ENCODE assay signal across 7 mouse cellular contexts in the genomic region with DNA sequence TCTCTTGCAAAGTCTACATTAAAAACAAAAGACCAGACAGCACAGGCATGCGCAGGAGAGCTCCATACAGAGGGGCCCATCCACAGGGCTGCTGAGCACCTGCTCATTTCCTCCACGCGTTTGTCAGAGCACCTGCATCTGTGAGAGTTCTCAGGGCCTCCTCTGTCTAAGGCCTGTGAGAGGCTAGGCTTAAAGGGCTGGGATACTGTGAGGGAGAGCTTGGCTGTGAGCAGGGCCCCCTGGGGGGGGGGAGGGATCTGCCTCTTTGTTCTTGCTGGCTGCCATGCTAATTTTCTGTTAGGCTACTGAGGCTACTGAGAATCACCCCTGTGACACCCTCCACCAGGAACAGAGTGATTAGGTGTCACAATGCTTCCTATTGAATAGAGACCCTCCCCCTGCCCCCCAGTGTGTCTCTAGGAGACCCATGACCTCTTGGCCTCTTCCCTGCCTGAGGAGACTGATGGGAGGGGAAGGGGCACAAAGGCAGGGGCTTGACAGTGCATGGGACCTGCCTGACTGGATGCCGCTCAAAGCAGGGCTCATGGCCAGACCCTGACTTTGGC. TPM values are rescaled to one million over a fixed set of nuclear protein-coding genes. Genes with fewer than 3 reads are reported as not detected.
A peak's percentile ranks its signal among the peaks of the same experiment; 100 is the strongest.
DNase-seq lines count a peak whose midpoint lies in the region; ATAC-seq and TF ChIP-seq lines count a peak whose summit lies in the region.

No protein-coding gene starts in this region.

- no peaks in the 10 kb centered on the region for H3K9me3 ChIP-seq in megakaryocyte, embryonic 14.5 days
- no peaks in the 10 kb centered on the region for H3K9me3 ChIP-seq in forebrain, postnatal 0 days (ENCODE audit: low read length)
- H3K9me3 ChIP-seq in midbrain, embryonic 16.5 days (replicated peaks; ENCODE audit: control insufficient read depth, low read length, poor library complexity, severe bottlenecking): no peaks in the 10 kb centered on the region

- WGBS in forebrain, postnatal 0 days: 14% methylated on average over 4 of the region's 4 CpGs
- WGBS in midbrain, embryonic 16.5 days: 6% methylated on average over 4 of the region's 4 CpGs

- peaks cover 41% of the 10 kb centered on the region for H3K27me3 ChIP-seq in megakaryocyte, embryonic 14.5 days (replicated peaks)
- no peaks in the 10 kb centered on the region for H3K27me3 ChIP-seq in forebrain, postnatal 0 days (ENCODE audit: insufficient read depth, low read length)
- no peaks in the 10 kb centered on the region for H3K27me3 ChIP-seq in midbrain, embryonic 16.5 days (ENCODE audit: control insufficient read depth, insufficient read depth, low read depth, low read length)

- peaks cover 54% of the 10 kb centered on the region for H3K4me1 ChIP-seq in megakaryocyte, embryonic 14.5 days
- peaks cover 14% of the 10 kb centered on the region for H3K4me1 ChIP-seq in forebrain, postnatal 0 days (ENCODE audit: insufficient read depth)
- peaks cover 44% of the 10 kb centered on the region for H3K4me1 ChIP-seq in midbrain, embryonic 16.5 days (ENCODE audit: control insufficient read depth, insufficient read depth, low read length)

- no peak for TF ChIP-seq CTCF in forebrain, postnatal 0 days (IDR thresholded peaks at IDR 0.05; ENCODE audit: low read depth)

- no peak for DNase-seq in forebrain, postnatal 0 days
- DNase-seq in right cerebral cortex, postnatal 25 days: no peak
- no peak for DNase-seq in left cerebral cortex, adult 8-10 months (ENCODE audit: low spot score in 2 of 2)
- no peak for DNase-seq in gastrocnemius, adult 8-10 months (ENCODE audit: low spot score in 2 of 2)

- ATAC-seq in megakaryocyte, adult 5-6 weeks (ENCODE audit: poor library complexity, severe bottlenecking): no peak
- peak; percentile 46 for ATAC-seq in forebrain, postnatal 0 days
- peak; percentile 43 for ATAC-seq in midbrain, embryonic 16.5 days

- no peak overlapping the region for H3K4me2 ChIP-seq in forebrain, postnatal 0 days (ENCODE audit: low read depth)
- no peak overlapping the region for H3K4me2 ChIP-seq in midbrain, embryonic 16.5 days (ENCODE audit: low read length)

- no peaks in the 10 kb centered on the region for H3K36me3 ChIP-seq in megakaryocyte, embryonic 14.5 days (replicated peaks; ENCODE audit: low read length)
- H3K36me3 ChIP-seq in forebrain, postnatal 0 days (ENCODE audit: insufficient read depth): no peaks in the 10 kb centered on the region
- H3K36me3 ChIP-seq in midbrain, embryonic 16.5 days (ENCODE audit: control insufficient read depth, insufficient read depth, low read length): no peaks in the 10 kb centered on the region

- peak overlapping the region; percentile 35 for H3K4me3 ChIP-seq in megakaryocyte, embryonic 14.5 days (replicated peaks)
- no peak overlapping the region for H3K4me3 ChIP-seq in forebrain, postnatal 0 days (ENCODE audit: low read depth, low read length)
- no peak overlapping the region for H3K4me3 ChIP-seq in midbrain, embryonic 16.5 days (ENCODE audit: low read depth, low read length)

- no peak overlapping the region for H3K9ac ChIP-seq in forebrain, postnatal 0 days
- peak overlapping the region; percentile 24; the same call in 1 of the 2 replicates for H3K9ac ChIP-seq in midbrain, embryonic 16.5 days (ENCODE audit: low read depth, low read length)

- H3K27ac ChIP-seq in forebrain, postnatal 0 days (ENCODE audit: low read depth, low read length): peak overlapping the region; percentile 62
- peak overlapping the region; percentile 58 for H3K27ac ChIP-seq in midbrain, embryonic 16.5 days (ENCODE audit: low read length)

RNA-seq across cellular contexts. Expression of gene Tpra1, which starts 23.7 kb away (rescaled TPM):
- polyA plus RNA-seq in megakaryocyte, embryonic 14.5 days (2012; ENCODE audit: insufficient read depth, low replicate concordance): 102 and 155 TPM in 2 replicates
- 24.0 and 26.1 TPM in 2 replicates for total RNA-seq in megakaryocyte, adult 5-6 weeks (2015)
- 32.4 and 35.5 TPM in 2 replicates for total RNA-seq in megakaryocyte, adult 5-6 weeks (2017)
- 45.0 and 69.2 TPM in 2 replicates for total RNA-seq in forebrain, postnatal 0 days (2014; rRNA removed)
- 35.0 and 41.4 TPM in 2 replicates for polyA plus RNA-seq in forebrain, postnatal 0 days (2015; fragmentation: Nextera tagmentation; extraction: Ambion mirVana)
- polyA plus RNA-seq in midbrain, embryonic 16.5 days (2015; fragmentation: Nextera tagmentation; extraction: Ambion mirVana): 88.4 and 99.6 TPM in 2 replicates
- total RNA-seq in left cerebral cortex, adult 8-10 months (2022): 10 to 100 TPM; 43.9 to 53.4 (median 47.6) TPM
- total RNA-seq in gastrocnemius, adult 8-10 months (2022): 10 to 100 TPM; 22.8 to 25.8 (median 24.8) TPM

RNA-seq across cellular contexts. Expression of gene Mcm2, which starts 27.1 kb away (rescaled TPM):
- polyA plus RNA-seq in megakaryocyte, embryonic 14.5 days (2012; ENCODE audit: insufficient read depth, low replicate concordance): 133 and 188 TPM in 2 replicates
- total RNA-seq in megakaryocyte, adult 5-6 weeks (2015): 45.4 and 47.7 TPM in 2 replicates
- total RNA-seq in megakaryocyte, adult 5-6 weeks (2017): 77.2 TPM in 2 replicates
- 14.8 and 19.3 TPM in 2 replicates for total RNA-seq in forebrain, postnatal 0 days (2014; rRNA removed)
- 14.1 and 14.9 TPM in 2 replicates for polyA plus RNA-seq in forebrain, postnatal 0 days (2015; fragmentation: Nextera tagmentation; extraction: Ambion mirVana)
- polyA plus RNA-seq in midbrain, embryonic 16.5 days (2015; fragmentation: Nextera tagmentation; extraction: Ambion mirVana): 16.2 and 20.7 TPM in 2 replicates
- 1 to 10 TPM; 4.0 to 9.0 (median 4.6) TPM for total RNA-seq in left cerebral cortex, adult 8-10 months (2022)
- total RNA-seq in gastrocnemius, adult 8-10 months (2022): 1 to 10 TPM; 5.9 to 9.6 (median 7.8) TPM

RNA-seq across cellular contexts. Expression of gene Podxl2, which starts 50.9 kb away (rescaled TPM):
- 1.2 and 3.2 TPM in 2 replicates for polyA plus RNA-seq in megakaryocyte, embryonic 14.5 days (2012; ENCODE audit: insufficient read depth, low replicate concordance)
- not detected in 2 replicates for total RNA-seq in megakaryocyte, adult 5-6 weeks (2015)
- 0.16 and 0.40 TPM in 2 replicates for total RNA-seq in megakaryocyte, adult 5-6 weeks (2017)
- 917 and 954 TPM in 2 replicates for total RNA-seq in forebrain, postnatal 0 days (2014; rRNA removed)
- 702 and 718 TPM in 2 replicates for polyA plus RNA-seq in forebrain, postnatal 0 days (2015; fragmentation: Nextera tagmentation; extraction: Ambion mirVana)
- polyA plus RNA-seq in midbrain, embryonic 16.5 days (2015; fragmentation: Nextera tagmentation; extraction: Ambion mirVana): 662 and 671 TPM in 2 replicates
- 100 to 1,000 TPM; 190 to 207 (median 195) TPM for total RNA-seq in left cerebral cortex, adult 8-10 months (2022)
- total RNA-seq in gastrocnemius, adult 8-10 months (2022): 10 to 100 TPM; 66.1 to 68.8 (median 66.9) TPM

Comparison
In these comparisons a context has a peak if more than half of its experiments do, and no peak if none do; other contexts are left out.
1. RNA of gene Podxl2, which starts 50.9 kb away (total RNA-seq): 917 to 954 TPM in forebrain, postnatal 0 days, 190 to 207 TPM in left cerebral cortex, adult 8-10 months and 66.1 to 68.8 TPM in gastrocnemius, adult 8-10 months; 0.16 to 0.40 TPM in megakaryocyte, adult 5-6 weeks; every median in the first group is over 10 times any median in the second.